Mouse (Mus musculus) embryo, embryonic 10 days (tissue): ENCODE results near the gene Klra10.
"Not testable (repeated sequence)": the region's sequence is repeated elsewhere in the genome, so short reads cannot be mapped to it uniquely, and the experiment has no call there.

Experiments
- DNase-seq: peaks from one replicate; pipeline ENCODE4 v3.0.0-alpha.2; 2015; ENCODE audit warnings: low spot score

The Klra10 gene

GRCm38 (mm10) chr6:130281828-130282227 lies at the start of gene Klra10:
Gene Klra10, minus strand, starts transcription at chr6:130281928.
- DNase-seq = not testable (repeated sequence)

GRCm38 (mm10) chr6:130287984-130288649 lies 6.4 kb upstream of the Klra10 start:
- no peak for DNase-seq

- no peak for DNase-seq
Observed at GRCm38 (mm10) chr6:130255326-130255725, 26.4 kb downstream of the Klra10 start.

- DNase-seq = no peak
Observed at GRCm38 (mm10) chr6:130237536-130237935, 44.2 kb downstream of the Klra10 start.

- DNase-seq = no peak
Observed at GRCm38 (mm10) chr6:130236635-130237034, 45.1 kb downstream of the Klra10 start.

- no peak for DNase-seq
Observed at GRCm38 (mm10) chr6:130233222-130233621, 48.5 kb downstream of the Klra10 start, which contains the start of gene Klra7. Gene Klra7, minus strand, starts transcription at chr6:130233322.
